20 mouse cellular contexts compared by ENCODE assay signal in the genomic region with DNA sequence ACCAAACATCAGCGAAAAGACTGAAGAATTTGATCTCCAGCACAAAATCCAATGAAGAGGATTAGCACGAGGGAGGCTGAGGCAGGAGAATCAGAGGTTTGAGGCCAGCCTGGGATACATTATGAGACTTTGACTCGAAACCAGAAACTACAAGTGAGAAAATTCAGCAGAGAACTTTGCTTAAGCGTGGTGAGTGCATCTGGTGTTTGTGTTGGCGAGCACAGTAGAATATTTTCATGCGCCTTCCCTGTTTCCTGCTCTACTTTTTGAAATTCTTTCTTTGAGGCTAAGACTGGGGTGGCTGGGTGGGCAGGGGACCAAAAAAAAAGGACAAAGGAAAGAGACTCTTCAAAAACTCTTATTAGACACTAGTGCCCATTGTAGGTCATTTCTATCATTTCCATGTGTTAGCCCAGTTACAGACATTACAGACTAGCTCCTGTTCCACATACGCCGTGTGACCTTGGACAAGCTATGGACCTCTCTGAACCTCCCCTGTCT. TPM values are rescaled to one million over a fixed set of nuclear protein-coding genes. Genes with fewer than 3 reads are reported as not detected.
A peak's percentile ranks its signal among the peaks of the same experiment; 100 is the strongest.
DNase-seq lines count a peak whose midpoint lies in the region; ATAC-seq and TF ChIP-seq lines count a peak whose summit lies in the region.
"Had no signal": no experiment of that assay in that cellular context is flagged by ENCODE, and none has a peak within 500 bp of the region (broad histone marks: within the 10 kb centered on the region; RNA-seq: fewer than 3 reads in every experiment).

No protein-coding gene starts in this region.

- no peak overlapping the region for H3K9ac ChIP-seq in kidney, postnatal 0 days (ENCODE audit: low read depth, low read length)
- H3K9ac ChIP-seq: embryonic facial prominence, embryonic 13.5 days; forebrain, postnatal 0 days; limb, embryonic 12.5 days; liver, embryonic 13.5 days; lung, embryonic 15.5 days had no signal

- no peaks in the 10 kb centered on the region for H3K27me3 ChIP-seq in heart, embryonic 10.5 days (ENCODE audit: insufficient read depth, poor library complexity, severe bottlenecking)
- no peaks in the 10 kb centered on the region for H3K27me3 ChIP-seq in kidney, postnatal 0 days (ENCODE audit: insufficient read depth, low read length)
- H3K27me3 ChIP-seq: embryonic facial prominence, embryonic 13.5 days; limb, embryonic 12.5 days; liver, embryonic 13.5 days; lung, embryonic 15.5 days had no signal

- H3K4me1 ChIP-seq in heart, embryonic 10.5 days: peaks cover 45% of the 10 kb centered on the region
- 0 out of 2 replicates have a peak, but pooled peaks cover 4% of the 10 kb centered on the region for H3K4me1 ChIP-seq in kidney, postnatal 0 days (replicated peaks; ENCODE audit: insufficient read depth, low read length)
- peaks cover 16% of the 10 kb centered on the region for H3K4me1 ChIP-seq in brown adipose tissue, adult 24 weeks (ENCODE audit: control insufficient read depth, insufficient read depth, insufficient read length, low read length)

- H3K4me2 ChIP-seq in kidney, postnatal 0 days (ENCODE audit: low read length): no peak overlapping the region
- H3K4me2 ChIP-seq: embryonic facial prominence, embryonic 13.5 days; limb, embryonic 12.5 days; liver, embryonic 13.5 days; lung, embryonic 15.5 days; midbrain, embryonic 11.5 days had no signal

- ATAC-seq in kidney, postnatal 0 days (replicated peaks; ENCODE audit: low FRiP score, low read depth): no peak
- ATAC-seq: forebrain, postnatal 0 days; hindbrain, postnatal 0 days; intestine, postnatal 0 days had no signal

- no peak overlapping the region for H3K4me3 ChIP-seq in heart, embryonic 10.5 days
- no peak overlapping the region for H3K4me3 ChIP-seq in kidney, postnatal 0 days (replicated peaks; ENCODE audit: low read depth, low read length)
- no peak overlapping the region for H3K4me3 ChIP-seq in brown adipose tissue, adult 24 weeks (ENCODE audit: insufficient read depth, low read depth, low read length)
- H3K4me3 ChIP-seq: embryonic facial prominence, embryonic 13.5 days; limb, embryonic 12.5 days; liver, embryonic 13.5 days; lung, embryonic 15.5 days had no signal

- no peaks in the 10 kb centered on the region for H3K9me3 ChIP-seq in heart, embryonic 10.5 days
- H3K9me3 ChIP-seq in kidney, postnatal 0 days (replicated peaks; ENCODE audit: low read length): no peaks in the 10 kb centered on the region
- H3K9me3 ChIP-seq: embryonic facial prominence, embryonic 13.5 days; limb, embryonic 12.5 days; liver, embryonic 13.5 days; lung, embryonic 15.5 days had no signal

- no peak for TF ChIP-seq CTCF in kidney, postnatal 0 days (IDR thresholded peaks at IDR 0.05; ENCODE audit: low read depth)

- DNase-seq in heart, adult 8-10 months (ENCODE audit: low spot score): peak; percentile 47
- no peak for DNase-seq in heart, embryonic 10.5 days (ENCODE audit: low spot score)
- peak; percentile 56 for DNase-seq in kidney, postnatal 0 days (ENCODE audit: low spot score)
- no peak for DNase-seq in kidney, adult 11 months
- DNase-seq in Muller cell, postnatal 12 days (ENCODE audit: inconsistent ontology term): peak; percentile 77
- no peak for DNase-seq in ovary, postnatal 36 days (ENCODE audit: low spot score)
- DNase-seq in right cerebral cortex, postnatal 36 days (ENCODE audit: low spot score in 2 of 2): no peak
- DNase-seq: adrenal gland, adult 2 months; cerebellum, adult 9-11 months; forebrain, postnatal 0 days; liver, embryonic 13.5 days; retina, postnatal 1 day; thymus, adult 18-20 months had no signal

- H3K36me3 ChIP-seq in heart, embryonic 10.5 days: peaks cover 14% of the 10 kb centered on the region; the same call in 1 of the 2 replicates
- no peaks in the 10 kb centered on the region for H3K36me3 ChIP-seq in kidney, postnatal 0 days (ENCODE audit: insufficient read depth, low read length)
- H3K36me3 ChIP-seq: embryonic facial prominence, embryonic 13.5 days; lung, embryonic 15.5 days had no signal

- WGBS in heart, embryonic 10.5 days: 90% methylated on average over 8 of the region's 8 CpGs
- 73% methylated on average over 8 of the region's 8 CpGs for WGBS in kidney, postnatal 0 days

- H3K27ac ChIP-seq in heart, embryonic 10.5 days: no peak overlapping the region
- H3K27ac ChIP-seq in kidney, postnatal 0 days: no peak overlapping the region
- H3K27ac ChIP-seq in brown adipose tissue, adult 24 weeks (replicated peaks; ENCODE audit: low read depth, low read length): peak overlapping the region; percentile 64; the same call in 1 of the 2 replicates
- H3K27ac ChIP-seq: embryonic facial prominence, embryonic 13.5 days; hindbrain, postnatal 0 days; limb, embryonic 12.5 days; liver, embryonic 13.5 days; lung, embryonic 15.5 days had no signal

RNA-seq across cellular contexts. Expression of gene Ada, which starts 38.6 kb away (rescaled TPM):
- 1 to 10 TPM in 2 of 4 experiments, under 1 TPM in 2; 0.46 to 1.2 (median 0.89) TPM for total RNA-seq in heart, adult 8-10 months (2022)
- 5.1 and 8.2 TPM in 2 replicates for polyA plus RNA-seq in heart, embryonic 10.5 days (2016; fragmentation: Nextera tagmentation; extraction: Ambion mirVana)
- 7.7 and 9.8 TPM in 2 replicates for polyA plus RNA-seq in kidney, postnatal 0 days (2015; fragmentation: Nextera tagmentation; extraction: Ambion mirVana)
- 0.88 TPM in 1 of 2 replicates, not detected in the other for polyA plus RNA-seq in brown adipose tissue, adult 24 weeks (2012; ENCODE audit: insufficient read depth, insufficient read length, missing spikeins)

RNA-seq across cellular contexts. Expression of gene Pkig, which starts 53.2 kb away (rescaled TPM):
- 100 to 1,000 TPM; 214 to 247 (median 224) TPM for total RNA-seq in heart, adult 8-10 months (2022)
- 226 and 259 TPM in 2 replicates for polyA plus RNA-seq in heart, embryonic 10.5 days (2016; fragmentation: Nextera tagmentation; extraction: Ambion mirVana)
- polyA plus RNA-seq in kidney, postnatal 0 days (2015; fragmentation: Nextera tagmentation; extraction: Ambion mirVana): 179 and 198 TPM in 2 replicates
- polyA plus RNA-seq in brown adipose tissue, adult 24 weeks (2012; ENCODE audit: insufficient read depth, insufficient read length, missing spikeins): 9.5 and 19.7 TPM in 2 replicates

Comparison
In these comparisons a context has a peak if more than half of its experiments do, and no peak if none do; other contexts are left out.
1. DNase-seq: peak in heart, adult 8-10 months (single experiment), kidney, postnatal 0 days (single experiment) and Muller cell, postnatal 12 days (single experiment); none in heart, embryonic 10.5 days (single experiment), kidney, adult 11 months (single experiment), ovary, postnatal 36 days (single experiment) and right cerebral cortex, postnatal 36 days (0 of 2).